Mouse (Mus musculus) midbrain, embryonic 12.5 days (tissue): Measurements from ENCODE around the gene Riox2. TPM values are rescaled to one million over a fixed set of nuclear protein-coding genes. Genes with fewer than 3 reads are reported as not detected.

ENCODE experiments used
- ATAC-seq: fragments of 200-750 bp; cut with Nextera tagmentation; 2 replicates; pipeline ENCODE4 v1.8.0; 2017; ENCODE audit warnings: low read depth, moderate TSS enrichment, moderate library complexity; ENCODE audit not compliant: low FRiP score
- H3K27ac ChIP-seq: fragments of 300-500 bp; sonication (generic); replicated peaks from 2 replicates; pipeline ENCODE4 v1.5.1; 2016; ENCODE audit warnings: mild to moderate bottlenecking
- H3K27me3 ChIP-seq: fragments of 300-500 bp; sonication (generic); 2 replicates; pipeline ENCODE4 v1.6.1; 2016; ENCODE audit warnings: mild to moderate bottlenecking
- H3K36me3 ChIP-seq: fragments of 300-500 bp; sonication (generic); 2 replicates; pipeline ENCODE4 v1.6.1; 2016
- H3K4me1 ChIP-seq: fragments of 300-500 bp; sonication (generic); 2 replicates; pipeline ENCODE4 v1.6.1; 2016
- H3K4me2 ChIP-seq: fragments of 300-500 bp; sonication (generic); replicated peaks from 2 replicates; pipeline ENCODE4 v1.6.1; 2016; ENCODE audit warnings: mild to moderate bottlenecking, moderate library complexity
- H3K4me3 ChIP-seq: fragments of 300-500 bp; sonication (generic); 2 replicates; pipeline ENCODE4 v1.5.1; 2016; ENCODE audit warnings: mild to moderate bottlenecking
- H3K9ac ChIP-seq: fragments of 300-500 bp; sonication (generic); replicated peaks from 2 replicates; pipeline ENCODE4 v1.6.1; 2016; ENCODE audit warnings: mild to moderate bottlenecking, moderate library complexity
- H3K9me3 ChIP-seq: fragments of 300-500 bp; sonication (generic); 2 replicates; pipeline ENCODE4 v1.6.1; 2016; ENCODE audit warnings: mild to moderate bottlenecking
- WGBS: fragments of 180-500 bp; shearing (Covaris S2); methylation state at CpG from one replicate; pipeline ENCODE4 v1.1.7; 2016; 5-methylcytosine and 5-hydroxymethylcytosine counted together
- polyA plus RNA-seq: library from polyadenylated mRNA; unstranded; fragments of >200 nt; fragmentation: Nextera tagmentation; extraction: Ambion mirVana; gene quantifications from 2 replicates; pipeline ENCODE4 v1.2.1, GENCODE M21; 2016

Gene Riox2
- polyA plus RNA-seq, 1 experiment from 2014 or later = 19.9 TPM

- no peaks in the 10 kb centered on the region for H3K36me3 ChIP-seq
- H3K9me3 ChIP-seq = no peaks in the 10 kb centered on the region
- H3K4me2 ChIP-seq = no peak overlapping the region
- no peaks in the 10 kb centered on the region for H3K27me3 ChIP-seq
- no peak for ATAC-seq
- no peak overlapping the region for H3K4me3 ChIP-seq
- H3K9ac ChIP-seq = no peak overlapping the region
- 15% methylated on average over 1 of the region's 1 CpGs for WGBS
- H3K27ac ChIP-seq = no peak overlapping the region
- H3K4me1 ChIP-seq = peaks cover 4% of the 10 kb centered on the region; the same call in 1 of the 2 replicates
These were observed 3.2 kb downstream of the Riox2 start for GRCm38 (mm10) chr16:59474788-59475187.

GRCm38 (mm10) chr16:59477955-59478354 is 6.4 kb downstream of the Riox2 start:
- no peak overlapping the region for H3K4me2 ChIP-seq
- H3K27ac ChIP-seq = no peak overlapping the region
- 90% methylated on average over 3 of the region's 3 CpGs for WGBS
- H3K4me3 ChIP-seq = no peak overlapping the region
- H3K27me3 ChIP-seq = no peaks in the 10 kb centered on the region
- H3K36me3 ChIP-seq = no peaks in the 10 kb centered on the region; the same call in 1 of the 2 replicates
- H3K9me3 ChIP-seq = no peaks in the 10 kb centered on the region
- no peak overlapping the region for H3K9ac ChIP-seq
- no peak for ATAC-seq
- no peaks in the 10 kb centered on the region for H3K4me1 ChIP-seq

GRCm38 (mm10) chr16:59487239-59487638 is 15.7 kb downstream of the Riox2 start:
- H3K4me1 ChIP-seq = no peaks in the 10 kb centered on the region
- H3K36me3 ChIP-seq = peaks cover 26% of the 10 kb centered on the region
- H3K4me2 ChIP-seq = no peak overlapping the region
- no peak overlapping the region for H3K9ac ChIP-seq
- no peaks in the 10 kb centered on the region for H3K9me3 ChIP-seq
- WGBS = 91% methylated on average over 7 of the region's 7 CpGs
- ATAC-seq = no peak
- no peak overlapping the region for H3K4me3 ChIP-seq
- no peaks in the 10 kb centered on the region for H3K27me3 ChIP-seq
- H3K27ac ChIP-seq = no peak overlapping the region

GRCm38 (mm10) chr16:59487975-59488548 is 16.5 kb downstream of the Riox2 start:
- peaks cover 26% of the 10 kb centered on the region for H3K36me3 ChIP-seq
- ATAC-seq = no peak
- no peak overlapping the region for H3K4me2 ChIP-seq
- no peak overlapping the region for H3K27ac ChIP-seq
- no peaks in the 10 kb centered on the region for H3K4me1 ChIP-seq
- WGBS = 93% methylated on average over 9 of the region's 9 CpGs
- H3K9me3 ChIP-seq = no peaks in the 10 kb centered on the region
- H3K4me3 ChIP-seq = no peak overlapping the region
- H3K27me3 ChIP-seq = no peaks in the 10 kb centered on the region
- no peak overlapping the region for H3K9ac ChIP-seq

- no peak overlapping the region for H3K4me2 ChIP-seq
- H3K4me1 ChIP-seq = no peaks in the 10 kb centered on the region
- no peaks in the 10 kb centered on the region for H3K9me3 ChIP-seq
- H3K36me3 ChIP-seq = peaks cover 20% of the 10 kb centered on the region
- no peak for ATAC-seq
- no peak overlapping the region for H3K27ac ChIP-seq
- H3K9ac ChIP-seq = no peak overlapping the region
- WGBS = 93% methylated on average over 14 of the region's 14 CpGs
- H3K27me3 ChIP-seq = no peaks in the 10 kb centered on the region
- H3K4me3 ChIP-seq = no peak overlapping the region
These were observed 21.6 kb downstream of the Riox2 start for GRCm38 (mm10) chr16:59493199-59493598.

GRCm38 (mm10) chr16:59497947-59498346 is 26.4 kb downstream of the Riox2 start:
- ATAC-seq = no peak
- no peak overlapping the region for H3K27ac ChIP-seq
- no peak overlapping the region for H3K4me2 ChIP-seq
- H3K4me1 ChIP-seq = no peaks in the 10 kb centered on the region
- no peak overlapping the region for H3K9ac ChIP-seq
- peaks cover 10% of the 10 kb centered on the region; the same call in 1 of the 2 replicates for H3K36me3 ChIP-seq
- H3K27me3 ChIP-seq = no peaks in the 10 kb centered on the region
- H3K4me3 ChIP-seq = no peak overlapping the region
- WGBS = 92% methylated on average over 1 of the region's 1 CpGs
- no peaks in the 10 kb centered on the region for H3K9me3 ChIP-seq

- Histone ChIP-seq H3K27ac (no peak overlapping the region), H3K9ac (no peak overlapping the region), H3K4me2 (no peak overlapping the region), H3K27me3 (no peaks in the 10 kb centered on the region), H3K4me3 (no peak overlapping the region), H3K4me1 (no peaks in the 10 kb centered on the region), H3K9me3 (no peaks in the 10 kb centered on the region), H3K36me3 (peaks cover 3% of the 10 kb centered on the region; the same call in 1 of the 2 replicates)
- 89% methylated on average over 3 of the region's 3 CpGs for WGBS
- ATAC-seq = no peak
These were observed 27.6 kb downstream of the Riox2 start for GRCm38 (mm10) chr16:59499180-59499579.

GRCm38 (mm10) chr16:59509830-59510229 is 38.3 kb downstream of the Riox2 start:
- H3K27me3 ChIP-seq = no peaks in the 10 kb centered on the region
- no peak overlapping the region for H3K4me2 ChIP-seq
- H3K9ac ChIP-seq = no peak overlapping the region
- no peak for ATAC-seq
- no peaks in the 10 kb centered on the region for H3K9me3 ChIP-seq
- H3K4me1 ChIP-seq = no peaks in the 10 kb centered on the region
- WGBS = 87% methylated on average over 5 of the region's 5 CpGs
- no peaks in the 10 kb centered on the region for H3K36me3 ChIP-seq
- no peak overlapping the region for H3K27ac ChIP-seq
- no peak overlapping the region for H3K4me3 ChIP-seq

GRCm38 (mm10) chr16:59515169-59515568 is 43.6 kb downstream of the Riox2 start:
- no peak overlapping the region for H3K9ac ChIP-seq
- H3K4me1 ChIP-seq = no peaks in the 10 kb centered on the region
- H3K4me2 ChIP-seq = no peak overlapping the region
- H3K36me3 ChIP-seq = peaks cover 5% of the 10 kb centered on the region; the same call in 1 of the 2 replicates
- no peak overlapping the region for H3K4me3 ChIP-seq
- H3K9me3 ChIP-seq = no peaks in the 10 kb centered on the region
- H3K27ac ChIP-seq = no peak overlapping the region
- WGBS = 92% methylated on average over 5 of the region's 5 CpGs
- H3K27me3 ChIP-seq = no peaks in the 10 kb centered on the region
- ATAC-seq = no peak

- ATAC-seq = no peak
- no peaks in the 10 kb centered on the region for H3K27me3 ChIP-seq
- no peak overlapping the region for H3K4me3 ChIP-seq
- H3K4me2 ChIP-seq = no peak overlapping the region
- no peak overlapping the region for H3K27ac ChIP-seq
- no peak overlapping the region for H3K9ac ChIP-seq
- no peaks in the 10 kb centered on the region for H3K4me1 ChIP-seq
- peaks cover 5% of the 10 kb centered on the region; the same call in 1 of the 2 replicates for H3K36me3 ChIP-seq
- H3K9me3 ChIP-seq = no peaks in the 10 kb centered on the region
- 96% methylated on average over 10 of the region's 10 CpGs for WGBS
These were observed 45.4 kb downstream of the Riox2 start for GRCm38 (mm10) chr16:59516965-59517364.

GRCm38 (mm10) chr16:59517447-59518219 is 46.1 kb downstream of the Riox2 start:
- H3K27me3 ChIP-seq = no peaks in the 10 kb centered on the region
- no peak overlapping the region for H3K27ac ChIP-seq
- peaks cover 5% of the 10 kb centered on the region; the same call in 1 of the 2 replicates for H3K36me3 ChIP-seq
- H3K4me2 ChIP-seq = no peak overlapping the region
- no peak for ATAC-seq
- no peaks in the 10 kb centered on the region for H3K4me1 ChIP-seq
- H3K9me3 ChIP-seq = no peaks in the 10 kb centered on the region
- no peak overlapping the region for H3K4me3 ChIP-seq
- WGBS = 81% methylated on average over 15 of the region's 15 CpGs
- no peak overlapping the region for H3K9ac ChIP-seq

GRCm38 (mm10) chr16:59521752-59522423 is 50.3 kb downstream of the Riox2 start:
- no peaks in the 10 kb centered on the region for H3K4me1 ChIP-seq
- no peaks in the 10 kb centered on the region for H3K36me3 ChIP-seq
- no peak overlapping the region for H3K4me2 ChIP-seq
- no peak for ATAC-seq
- no peaks in the 10 kb centered on the region for H3K9me3 ChIP-seq
- H3K4me3 ChIP-seq = no peak overlapping the region
- no peaks in the 10 kb centered on the region for H3K27me3 ChIP-seq
- no peak overlapping the region for H3K27ac ChIP-seq
- H3K9ac ChIP-seq = no peak overlapping the region
- WGBS = 91% methylated on average over 16 of the region's 16 CpGs
